Mouse (Mus musculus) heart, embryonic 11.5 days (tissue): Measurements from ENCODE around the gene Mmp1b. TPM values are rescaled to one million over a fixed set of nuclear protein-coding genes. Genes with fewer than 3 reads are reported as not detected.
"Not testable (repeated sequence)": the region's sequence is repeated elsewhere in the genome, so short reads cannot be mapped to it uniquely, and the experiment has no call there.

Experiments
- ATAC-seq: fragments of 200-750 bp; cut with Nextera tagmentation; replicated peaks from 2 replicates; pipeline ENCODE4 v1.8.0; 2017; ENCODE audit warnings: moderate library complexity; ENCODE audit not compliant: insufficient number of reproducible peaks, low FRiP score, low TSS enrichment
- H3K27ac ChIP-seq: fragments of 300-500 bp; sonication (generic); 2 replicates; pipeline ENCODE4 v1.5.1; 2014; ENCODE audit warnings: mild to moderate bottlenecking, low read depth, low read length
- H3K27me3 ChIP-seq: fragments of 300-500 bp; sonication (generic); 2 replicates; pipeline ENCODE4 v1.6.1; 2014; ENCODE audit warnings: mild to moderate bottlenecking, low read length, mixed read lengths; ENCODE audit not compliant: control insufficient read depth, insufficient read depth
- H3K36me3 ChIP-seq: fragments of 300-500 bp; sonication (generic); 2 replicates; pipeline ENCODE4 v1.6.1; 2014; ENCODE audit warnings: mild to moderate bottlenecking, low read length, moderate library complexity, mixed read lengths; ENCODE audit not compliant: control insufficient read depth, insufficient read depth
- H3K4me1 ChIP-seq: fragments of 300-500 bp; sonication (generic); 2 replicates; pipeline ENCODE4 v1.6.1; 2014; ENCODE audit warnings: low read length; ENCODE audit not compliant: control insufficient read depth, insufficient read depth
- H3K4me2 ChIP-seq: fragments of 300-500 bp; sonication (generic); 2 replicates; pipeline ENCODE4 v1.6.1; 2014; ENCODE audit warnings: mild to moderate bottlenecking, moderate library complexity
- H3K4me3 ChIP-seq: fragments of 300-500 bp; sonication (generic); 2 replicates; pipeline ENCODE4 v1.5.1; 2014; ENCODE audit warnings: low read depth, low read length
- H3K9ac ChIP-seq: fragments of 300-500 bp; sonication (generic); 2 replicates; pipeline ENCODE4 v1.6.1; 2014; ENCODE audit warnings: mild to moderate bottlenecking, low read depth, low read length, moderate library complexity
- H3K9me3 ChIP-seq: fragments of 300-500 bp; sonication (generic); replicated peaks from 2 replicates; pipeline ENCODE4 v1.6.1; 2016; ENCODE audit warnings: low read length; ENCODE audit not compliant: control insufficient read depth
- WGBS: fragments of 180-500 bp; shearing (Covaris S2); extraction: QIAGEN DNeasy Blood & Tissue Kit; methylation state at CpG from one replicate; pipeline ENCODE4 v1.1.7; 2014; ENCODE audit not compliant: insufficient replicate concordance; 5-methylcytosine and 5-hydroxymethylcytosine counted together
- polyA plus RNA-seq: library from polyadenylated mRNA; unstranded; fragments of >200 nt; fragmentation: Nextera tagmentation; extraction: Ambion mirVana; gene quantifications from 2 replicates; pipeline ENCODE4 v1.2.1, GENCODE M21; 2014

Mmp1b gene
- not detected in 2 replicates for polyA plus RNA-seq

GRCm38 (mm10) chr9:7387947-7388346 is at the start of gene Mmp1b:
Gene Mmp1b (minus strand): TSS chr9:7388047.
- no peaks in the 10 kb centered on the region for H3K36me3 ChIP-seq
- no peak for ATAC-seq
- no peak within 1 kb of the TSS for H3K4me3 ChIP-seq
- no peak within 1 kb of the TSS for H3K27ac ChIP-seq
- H3K4me2 ChIP-seq: no peak within 1 kb of the TSS
- H3K27me3 ChIP-seq: no peaks in the 10 kb centered on the region
- H3K9me3 ChIP-seq: no peaks in the 10 kb centered on the region
- no peak within 1 kb of the TSS for H3K9ac ChIP-seq
- H3K4me1 ChIP-seq: no peaks in the 10 kb centered on the region

- ATAC-seq, H3K27me3 ChIP-seq, H3K9ac ChIP-seq, H3K4me2 ChIP-seq, H3K9me3 ChIP-seq, H3K36me3 ChIP-seq, H3K4me1 ChIP-seq, H3K4me3 ChIP-seq, H3K27ac ChIP-seq: not testable (repeated sequence)
- 76% methylated on average over 8 of the region's 8 CpGs for WGBS
Measured at GRCm38 (mm10) chr9:7396556-7396955, 8.7 kb upstream of the Mmp1b start.

GRCm38 (mm10) chr9:7354535-7354934 is 33.3 kb downstream of the Mmp1b start:
- no peak overlapping the region for H3K27ac ChIP-seq
- H3K36me3 ChIP-seq: no peaks in the 10 kb centered on the region
- no peak overlapping the region for H3K9ac ChIP-seq
- 75% methylated on average over 3 of the region's 3 CpGs for WGBS
- no peaks in the 10 kb centered on the region for H3K27me3 ChIP-seq
- H3K4me3 ChIP-seq: no peak overlapping the region
- H3K4me2 ChIP-seq: no peak overlapping the region
- no peak for ATAC-seq
- no peaks in the 10 kb centered on the region for H3K9me3 ChIP-seq
- no peaks in the 10 kb centered on the region for H3K4me1 ChIP-seq

- no peaks in the 10 kb centered on the region for H3K36me3 ChIP-seq
- no peak for ATAC-seq
Measured at GRCm38 (mm10) chr9:7345513-7345912, 42.3 kb downstream of the Mmp1b start.

GRCm38 (mm10) chr9:7344107-7344506 is 43.7 kb downstream of the Mmp1b start, which contains the start of gene Mmp12:
Gene Mmp12 (plus strand): TSS chr9:7344381.
- ATAC-seq: no peak
- Histone ChIP-seq H3K9ac (no peak within 1 kb of the TSS), H3K4me1 (no peaks in the 10 kb centered on the region), H3K9me3 (no peaks in the 10 kb centered on the region), H3K4me2 (no peak within 1 kb of the TSS), H3K4me3 (no peak within 1 kb of the TSS), H3K36me3 (no peaks in the 10 kb centered on the region), H3K27ac (no peak within 1 kb of the TSS), H3K27me3 (peaks cover 3% of the 10 kb centered on the region; the same call in 1 of the 2 replicates)

More at GRCm38 (mm10) chr9:7345513-7345912, 42.3 kb downstream of the Mmp1b start:
- WGBS: 80% methylated on average over 2 of the region's 2 CpGs
- Histone ChIP-seq H3K4me1 (no peaks in the 10 kb centered on the region), H3K27ac (no peak overlapping the region), H3K9ac (no peak overlapping the region), H3K27me3 (no peaks in the 10 kb centered on the region), H3K4me3 (no peak overlapping the region), H3K4me2 (no peak overlapping the region), H3K9me3 (no peaks in the 10 kb centered on the region)

GRCm38 (mm10) chr9:7336740-7337483 is 50.9 kb downstream of the Mmp1b start:
- Histone ChIP-seq H3K9me3 (no peaks in the 10 kb centered on the region), H3K4me2 (no peak overlapping the region), H3K9ac (no peak overlapping the region), H3K4me1 (no peaks in the 10 kb centered on the region), H3K27me3 (peaks cover 3% of the 10 kb centered on the region; the same call in 1 of the 2 replicates), H3K27ac (no peak overlapping the region), H3K36me3 (no peaks in the 10 kb centered on the region), H3K4me3 (no peak overlapping the region)
- ATAC-seq: no peak

GRCm38 (mm10) chr9:7335766-7336680 is 51.8 kb downstream of the Mmp1b start:
- H3K9ac ChIP-seq: no peak overlapping the region
- WGBS: 86% methylated on average over 5 of the region's 6 CpGs

GRCm38 (mm10) chr9:7331847-7332246 is 56.0 kb downstream of the Mmp1b start:
- Histone ChIP-seq H3K36me3 (no peaks in the 10 kb centered on the region), H3K27ac (no peak overlapping the region), H3K9me3 (no peaks in the 10 kb centered on the region), H3K4me2 (no peak overlapping the region), H3K9ac (no peak overlapping the region), H3K4me3 (no peak overlapping the region), H3K27me3 (no peaks in the 10 kb centered on the region), H3K4me1 (no peaks in the 10 kb centered on the region)
- ATAC-seq: no peak

More at GRCm38 (mm10) chr9:7335766-7336680, 51.8 kb downstream of the Mmp1b start:
- H3K4me2 ChIP-seq: no peak overlapping the region
- ATAC-seq: no peak
- H3K9me3 ChIP-seq: no peaks in the 10 kb centered on the region
- H3K36me3 ChIP-seq: no peaks in the 10 kb centered on the region
- H3K27ac ChIP-seq: no peak overlapping the region
- no peaks in the 10 kb centered on the region for H3K4me1 ChIP-seq
- no peak overlapping the region for H3K4me3 ChIP-seq
- H3K27me3 ChIP-seq: peaks cover 3% of the 10 kb centered on the region; the same call in 1 of the 2 replicates
